20 mouse cellular contexts compared by ENCODE assay signal in the genomic region with DNA sequence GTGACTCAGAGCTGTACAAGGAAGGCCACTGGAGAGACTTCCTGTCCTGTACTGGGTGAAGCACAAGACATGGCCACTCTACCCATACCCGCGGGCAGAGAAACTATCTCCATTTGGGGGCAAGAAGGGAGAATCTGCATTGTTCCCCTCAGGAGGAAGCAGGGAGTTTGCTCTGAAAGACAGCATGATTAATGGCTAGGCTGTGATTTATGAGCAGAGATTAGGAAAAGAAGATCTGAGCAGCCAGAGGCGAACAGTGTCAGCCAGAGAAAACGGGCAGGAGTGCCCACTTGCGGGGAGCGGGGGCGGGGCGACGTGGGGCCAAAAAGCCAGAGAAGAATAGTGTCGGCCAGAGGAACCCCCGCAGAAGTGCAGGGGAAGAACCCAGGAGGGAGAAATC. TPM values are rescaled to one million over a fixed set of nuclear protein-coding genes. Genes with fewer than 3 reads are reported as not detected.
DNase-seq lines count a peak whose midpoint lies in the region; ATAC-seq and TF ChIP-seq lines count a peak whose summit lies in the region.
"Had no signal": no experiment of that assay in that cellular context is flagged by ENCODE, and none has a peak within 500 bp of the region (broad histone marks: within the 10 kb centered on the region; RNA-seq: fewer than 3 reads in every experiment).

No protein-coding gene starts in this region.

- H3K9me3 ChIP-seq in kidney, postnatal 0 days (replicated peaks; ENCODE audit: low read length), result no peaks in the 10 kb centered on the region
- H3K9me3 ChIP-seq in heart, embryonic 12.5 days (replicated peaks), result no peaks in the 10 kb centered on the region
- H3K9me3 ChIP-seq: heart, embryonic 15.5 days; hindbrain, embryonic 15.5 days had no signal

- H3K9ac ChIP-seq in kidney, postnatal 0 days (ENCODE audit: low read depth, low read length), result no peak overlapping the region
- no peak overlapping the region for H3K9ac ChIP-seq in heart, embryonic 12.5 days
- H3K9ac ChIP-seq: forebrain, postnatal 0 days; heart, embryonic 15.5 days; hindbrain, embryonic 15.5 days; liver, postnatal 0 days had no signal

- no peak; the same call in 1 of the 2 replicates for ATAC-seq in kidney, postnatal 0 days (replicated peaks; ENCODE audit: low FRiP score, low read depth)
- ATAC-seq in heart, embryonic 12.5 days (ENCODE audit: insufficient number of reproducible peaks, low FRiP score), result no peak
- ATAC-seq: forebrain, postnatal 0 days; liver, postnatal 0 days had no signal

- whole genome bisulfite sequencing in kidney, postnatal 0 days, result 22% methylated on average over 11 of the region's 11 CpGs
- 53% methylated on average over 11 of the region's 11 CpGs for WGBS in heart, embryonic 12.5 days

- H3K4me1 ChIP-seq in kidney, postnatal 0 days (replicated peaks; ENCODE audit: insufficient read depth, low read length), result peaks cover 5% of the 10 kb centered on the region
- peaks cover 6% of the 10 kb centered on the region; the same call in 1 of the 2 replicates for H3K4me1 ChIP-seq in heart, embryonic 12.5 days (replicated peaks)
- H3K4me1 ChIP-seq: heart, embryonic 15.5 days had no signal

- 0 out of 2 replicates have a peak overlapping the region, but pooled peaks have one; percentile 1 for H3K4me2 ChIP-seq in kidney, postnatal 0 days (ENCODE audit: low read length)
- H3K4me2 ChIP-seq in heart, embryonic 12.5 days, result no peak overlapping the region
- H3K4me2 ChIP-seq: heart, embryonic 15.5 days; hindbrain, embryonic 15.5 days; midbrain, embryonic 11.5 days had no signal

- no peak for TF ChIP-seq CTCF in kidney, postnatal 0 days (IDR thresholded peaks at IDR 0.05; ENCODE audit: low read depth)

- no peaks in the 10 kb centered on the region for H3K27me3 ChIP-seq in kidney, postnatal 0 days (ENCODE audit: insufficient read depth, low read length)
- H3K27me3 ChIP-seq in heart, embryonic 12.5 days (replicated peaks), result 0 out of 2 replicates have a peak, but pooled peaks cover 11% of the 10 kb centered on the region
- H3K27me3 ChIP-seq: hindbrain, embryonic 15.5 days had no signal

- no peak overlapping the region for H3K4me3 ChIP-seq in kidney, postnatal 0 days (replicated peaks; ENCODE audit: low read depth, low read length)
- no peak overlapping the region for H3K4me3 ChIP-seq in heart, embryonic 12.5 days
- H3K4me3 ChIP-seq: gastrocnemius, adult 2 months; heart, embryonic 15.5 days; hindbrain, embryonic 15.5 days had no signal

- no peak overlapping the region for H3K27ac ChIP-seq in kidney, postnatal 0 days
- H3K27ac ChIP-seq in heart, embryonic 12.5 days (ENCODE audit: poor library complexity, severe bottlenecking), result no peak overlapping the region
- H3K27ac ChIP-seq: gastrocnemius, adult 2 months; heart, embryonic 15.5 days; hindbrain, embryonic 15.5 days had no signal

- DNase-seq in embryo, embryonic 10 days (ENCODE audit: low spot score), result peak; percentile 16
- no peak for DNase-seq in embryo, embryonic 9.5 days (ENCODE audit: extremely low spot score)
- DNase-seq in kidney, postnatal 0 days (ENCODE audit: low spot score), result peak; percentile 15
- no peak for DNase-seq in kidney, postnatal 36 days
- peak; percentile 8 for DNase-seq in NIH3T3 (ENCODE audit: low read depth)
- peak; percentile 17 for DNase-seq in embryo, embryonic 11.5 days (ENCODE audit: low read depth, low spot score)
- DNase-seq in Muller cell, postnatal 12 days (ENCODE audit: inconsistent ontology term), result no peak
- DNase-seq: cerebellum, adult 11 months; cerebellum, postnatal 25 days; forebrain, postnatal 0 days; gastrocnemius, adult 2 months; layer of hippocampus, adult 9-11 months; liver, postnatal 0 days; lung, postnatal 36 days; right cerebral cortex, postnatal 4 days; thymus, postnatal 25 days had no signal

- H3K36me3 ChIP-seq in kidney, postnatal 0 days (ENCODE audit: insufficient read depth, low read length), result no peaks in the 10 kb centered on the region
- H3K36me3 ChIP-seq in heart, embryonic 12.5 days, result no peaks in the 10 kb centered on the region
- H3K36me3 ChIP-seq: heart, embryonic 15.5 days; hindbrain, embryonic 15.5 days had no signal

RNA-seq across cellular contexts. Expression of a gene that starts 29.9 kb away (rescaled TPM):
- polyA plus RNA-seq in kidney, postnatal 0 days (2015; fragmentation: Nextera tagmentation; extraction: Ambion mirVana), result 5.1 and 5.8 TPM in 2 replicates
- 12.4 and 14.1 TPM in 2 replicates for polyA plus RNA-seq in heart, embryonic 12.5 days (2016; fragmentation: Nextera tagmentation; extraction: Ambion mirVana)

RNA-seq across cellular contexts. Expression of a gene that starts 37.0 kb away (rescaled TPM):
- polyA plus RNA-seq in kidney, postnatal 0 days (2015; fragmentation: Nextera tagmentation; extraction: Ambion mirVana), result 67.5 and 68.0 TPM in 2 replicates
- 54.9 and 57.4 TPM in 2 replicates for polyA plus RNA-seq in heart, embryonic 12.5 days (2016; fragmentation: Nextera tagmentation; extraction: Ambion mirVana)

RNA-seq across cellular contexts. Expression of a gene that starts 56.3 kb away (rescaled TPM):
- 2.4 and 2.6 TPM in 2 replicates for polyA plus RNA-seq in kidney, postnatal 0 days (2015; fragmentation: Nextera tagmentation; extraction: Ambion mirVana)
- polyA plus RNA-seq in heart, embryonic 12.5 days (2016; fragmentation: Nextera tagmentation; extraction: Ambion mirVana), result 1.6 and 1.9 TPM in 2 replicates

RNA-seq across cellular contexts. Expression of a gene that starts 56.6 kb away (rescaled TPM):
- 0.68 and 0.74 TPM in 2 replicates for polyA plus RNA-seq in kidney, postnatal 0 days (2015; fragmentation: Nextera tagmentation; extraction: Ambion mirVana)
- 0.28 and 0.29 TPM in 2 replicates for polyA plus RNA-seq in heart, embryonic 12.5 days (2016; fragmentation: Nextera tagmentation; extraction: Ambion mirVana)

Comparison
In these comparisons a context has a peak if more than half of its experiments do, and no peak if none do; other contexts are left out.
1. DNase-seq: peak in embryo, embryonic 10 days (single experiment), kidney, postnatal 0 days (single experiment), NIH3T3 (single experiment) and embryo, embryonic 11.5 days (single experiment); none in embryo, embryonic 9.5 days (single experiment), kidney, postnatal 36 days (0 of 2) and Muller cell, postnatal 12 days (single experiment).